Comparison of ENCODE assay signal across 13 mouse cellular contexts in the genomic region with DNA sequence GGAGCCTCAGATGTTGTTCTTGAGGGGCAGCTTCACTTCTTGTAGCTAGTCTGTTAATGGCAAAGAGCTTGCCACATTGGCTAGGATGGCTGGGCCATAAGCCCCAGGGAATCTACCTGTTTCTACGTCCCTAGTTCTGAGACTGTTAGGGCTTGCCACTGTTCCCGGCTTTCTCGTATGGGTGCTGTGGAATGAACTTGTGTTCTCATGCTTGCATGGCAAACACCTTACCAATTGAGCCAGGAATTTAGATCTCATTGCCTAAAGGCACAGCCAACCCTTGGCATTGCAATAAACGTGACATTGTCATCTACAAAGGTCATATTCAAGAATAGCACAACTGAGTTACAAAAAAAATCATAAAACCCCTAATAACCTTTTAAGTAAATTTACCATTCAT.
"Had no signal": no experiment of that assay in that cellular context is flagged by ENCODE, and none has a peak within 500 bp of the region (broad histone marks: within the 10 kb centered on the region; RNA-seq: fewer than 3 reads in every experiment).

No protein-coding gene starts in this region.

- H3K9me3 ChIP-seq: liver, embryonic 13.5 days; lung, embryonic 15.5 days; midbrain, embryonic 12.5 days had no signal

- H3K36me3 ChIP-seq: liver, embryonic 13.5 days; lung, embryonic 15.5 days; midbrain, embryonic 12.5 days had no signal

- H3K27me3 ChIP-seq: liver, embryonic 13.5 days; lung, embryonic 15.5 days had no signal

- H3K9ac ChIP-seq: liver, embryonic 13.5 days; liver, postnatal 0 days; lung, embryonic 15.5 days; midbrain, embryonic 12.5 days had no signal

- H3K4me1 ChIP-seq: liver, embryonic 13.5 days had no signal

- DNase-seq: kidney, postnatal 14 days; liver; liver, embryonic 13.5 days; liver, postnatal 0 days; lung, postnatal 14 days; right cerebral cortex, postnatal 14 days; thymus, postnatal 36 days had no signal

- H3K4me2 ChIP-seq: liver, embryonic 13.5 days; lung, embryonic 15.5 days; midbrain, embryonic 12.5 days had no signal

- ATAC-seq: liver, postnatal 0 days; midbrain, embryonic 16.5 days had no signal

- H3K27ac ChIP-seq: left cerebral cortex, adult 2 months; liver, embryonic 13.5 days; macrophage; midbrain, embryonic 12.5 days had no signal

- H3K4me3 ChIP-seq: left cerebral cortex, adult 2 months; liver, embryonic 13.5 days; lung, embryonic 15.5 days; megakaryocyte, embryonic 14.5 days; midbrain, embryonic 12.5 days had no signal
